Mouse (Mus musculus): ENCODE measurements around the gene Gar1. TPM values are rescaled to one million over a fixed set of nuclear protein-coding genes. Genes with fewer than 3 reads are reported as not detected.

Gene Gar1
- polyA plus RNA-seq, 1 experiment from 2014 or later: 97.1 TPM

DNA sequence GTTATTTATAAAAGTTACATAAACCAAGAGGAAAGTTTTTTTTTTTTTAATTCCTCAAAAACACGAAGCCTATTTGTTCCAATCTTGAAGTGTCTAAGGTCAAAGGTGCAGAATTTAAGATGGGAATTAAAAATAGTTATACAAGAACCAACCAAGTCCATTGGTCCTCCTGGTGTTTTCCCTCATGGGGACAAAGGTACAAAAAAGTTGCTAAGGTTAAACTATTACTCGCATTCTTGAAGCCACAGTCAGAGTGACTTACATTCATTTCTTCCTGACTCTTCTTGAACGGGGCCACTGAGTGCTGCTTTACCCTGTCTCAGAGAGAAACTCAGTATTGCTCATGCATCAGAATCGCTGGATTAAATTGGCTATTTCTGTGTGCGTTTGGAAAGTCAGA, 33.9 kb downstream of the Gar1 start:
- no peak overlapping the region for H3K27ac ChIP-seq
- no peaks in the 10 kb centered on the region for H3K27me3 ChIP-seq (ENCODE audit: insufficient read depth, poor library complexity, severe bottlenecking)
- H3K9me3 ChIP-seq: no peaks in the 10 kb centered on the region
- H3K4me1 ChIP-seq: peaks cover 8% of the 10 kb centered on the region; the same call in 1 of the 2 replicates
- no peak for DNase-seq (ENCODE audit: low spot score)
- no peak overlapping the region for H3K4me3 ChIP-seq
- H3K36me3 ChIP-seq: no peaks in the 10 kb centered on the region
- WGBS: 79% methylated on average over 5 of the region's 5 CpGs

- no peak overlapping the region for H3K4me3 ChIP-seq
- peaks cover 8% of the 10 kb centered on the region; the same call in 1 of the 2 replicates for H3K4me1 ChIP-seq
- H3K36me3 ChIP-seq: no peaks in the 10 kb centered on the region
- WGBS: 86% methylated on average over 5 of the region's 5 CpGs
- no peak for DNase-seq (ENCODE audit: low spot score)
- H3K27ac ChIP-seq: no peak overlapping the region
- H3K9me3 ChIP-seq: no peaks in the 10 kb centered on the region
- no peaks in the 10 kb centered on the region for H3K27me3 ChIP-seq (ENCODE audit: insufficient read depth, poor library complexity, severe bottlenecking)
These were observed 37.4 kb downstream of the Gar1 start for GRCm38 (mm10) chr3:129793801-129794200.

- no peaks in the 10 kb centered on the region for H3K4me1 ChIP-seq
- H3K9me3 ChIP-seq: no peaks in the 10 kb centered on the region
- 84% methylated on average over 3 of the region's 3 CpGs for WGBS
- H3K4me3 ChIP-seq: no peak overlapping the region
- H3K27ac ChIP-seq: no peak overlapping the region
- no peaks in the 10 kb centered on the region for H3K36me3 ChIP-seq
- no peaks in the 10 kb centered on the region for H3K27me3 ChIP-seq (ENCODE audit: insufficient read depth, poor library complexity, severe bottlenecking)
- no peak for DNase-seq (ENCODE audit: low spot score)
These were observed 48.5 kb downstream of the Gar1 start for GRCm38 (mm10) chr3:129782746-129783145.

DNA sequence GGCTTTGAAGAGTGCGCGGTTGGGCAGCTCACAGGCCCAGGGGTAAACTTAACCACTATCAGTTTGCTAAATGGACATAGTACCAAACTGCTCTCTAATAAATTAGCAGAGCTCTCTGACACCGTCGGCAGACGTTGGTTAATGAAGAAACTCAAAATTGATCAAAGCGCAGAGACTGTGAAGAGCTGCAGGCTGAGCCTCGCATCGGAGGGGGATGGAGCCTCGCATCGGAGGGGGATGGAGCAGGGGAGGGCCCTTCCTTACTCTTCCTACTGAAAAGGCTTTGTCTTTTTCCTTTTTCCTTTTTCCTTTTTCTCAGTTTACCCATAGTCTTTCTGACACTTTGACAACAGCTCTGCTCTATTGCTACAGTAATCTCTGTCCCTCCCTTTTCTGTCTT, 49.8 kb downstream of the Gar1 start:
- H3K9me3 ChIP-seq: no peaks in the 10 kb centered on the region
- H3K27me3 ChIP-seq (ENCODE audit: insufficient read depth, poor library complexity, severe bottlenecking): no peaks in the 10 kb centered on the region
- DNase-seq (ENCODE audit: low spot score): no peak
- no peak overlapping the region for H3K4me3 ChIP-seq
- H3K27ac ChIP-seq: no peak overlapping the region
- H3K36me3 ChIP-seq: no peaks in the 10 kb centered on the region
- H3K4me1 ChIP-seq: no peaks in the 10 kb centered on the region
- 60% methylated on average over 10 of the region's 10 CpGs for WGBS

Other genes starting within 250 kb of the Gar1 start
- gene Egf, start 76.1 kb downstream of the Gar1 start, polyA plus RNA-seq (2016; fragmentation: Nextera tagmentation; extraction: Ambion mirVana): 1.1 and 1.3 TPM in 2 replicates
- 0.08 TPM in 1 of 2 replicates, not detected in the other for gene Lrit3, start 27.4 kb downstream of the Gar1 start, polyA plus RNA-seq (2016; fragmentation: Nextera tagmentation; extraction: Ambion mirVana)
- not detected in 2 replicates for gene Rrh, start 8.8 kb downstream of the Gar1 start, polyA plus RNA-seq (2016; fragmentation: Nextera tagmentation; extraction: Ambion mirVana)
- 0.67 and 5.9 TPM in 2 replicates for gene Cfi, start 4.5 kb upstream of the Gar1 start, polyA plus RNA-seq (2016; fragmentation: Nextera tagmentation; extraction: Ambion mirVana)
- gene Pla2g12a, start 47.2 kb upstream of the Gar1 start, polyA plus RNA-seq (2016; fragmentation: Nextera tagmentation; extraction: Ambion mirVana): 53.3 and 64.1 TPM in 2 replicates
- gene Casp6, start 70.0 kb upstream of the Gar1 start, polyA plus RNA-seq (2016; fragmentation: Nextera tagmentation; extraction: Ambion mirVana): 78.4 and 99.8 TPM in 2 replicates
- gene Mcub, start 138.8 kb upstream of the Gar1 start, polyA plus RNA-seq (2016; fragmentation: Nextera tagmentation; extraction: Ambion mirVana): 3.9 and 6.0 TPM in 2 replicates
- gene Sec24b, start 230.2 kb upstream of the Gar1 start, polyA plus RNA-seq (2016; fragmentation: Nextera tagmentation; extraction: Ambion mirVana): 33.6 and 34.9 TPM in 2 replicates

Measured in heart, embryonic 10.5 days (tissue).